Mouse (Mus musculus) small intestine, adult 2 months (tissue): Measurements from ENCODE around the gene Cfap58. TPM values are rescaled to one million over a fixed set of nuclear protein-coding genes. Genes with fewer than 3 reads are reported as not detected.

Source experiments
- H3K27ac ChIP-seq: fragments of 200-500 bp; 2 replicates; pipeline ENCODE4 v1.5.1; 2012; ENCODE audit warnings: low read depth, low read length, control low read depth, inconsistent platforms; ENCODE audit not compliant: insufficient read depth
- H3K27me3 ChIP-seq: fragments of 200-500 bp; 2 replicates; pipeline ENCODE4 v1.6.1; 2012; ENCODE audit warnings: mild to moderate bottlenecking, moderate library complexity, low read length, inconsistent platforms; ENCODE audit not compliant: control insufficient read depth, insufficient read depth
- H3K36me3 ChIP-seq: fragments of 200-500 bp; 2 replicates; pipeline ENCODE4 v1.6.1; 2012; ENCODE audit warnings: mild to moderate bottlenecking, low read length, control low read depth, inconsistent platforms; ENCODE audit not compliant: control insufficient read depth, insufficient read depth
- H3K4me1 ChIP-seq: fragments of 200-500 bp; 2 replicates; pipeline ENCODE4 v1.6.1; 2012; ENCODE audit warnings: low read length, inconsistent platforms, mixed read lengths; ENCODE audit not compliant: control insufficient read depth, insufficient read depth, insufficient read length
- H3K4me3 ChIP-seq: fragments of 200-500 bp; 2 replicates; pipeline ENCODE4 v1.5.1; 2012; ENCODE audit warnings: low read depth, mild to moderate bottlenecking, control low read depth, inconsistent platforms, low read length, moderate library complexity
- CTCF ChIP-seq: fragments of 200-500 bp; IDR thresholded peaks from 2 replicates; pipeline ENCODE4 v1.5.1; 2012; ENCODE audit warnings: low read depth, mild to moderate bottlenecking, control low read depth, inconsistent platforms, low read length, moderate library complexity, mixed read lengths; ENCODE audit not compliant: insufficient replicate concordance, insufficient read length; ENCODE audit errors: extremely low read depth
- POLR2A ChIP-seq: fragments of 200-500 bp; IDR thresholded peaks from 2 replicates; pipeline ENCODE4 v1.6.1; 2012; ENCODE audit warnings: low read depth, mild to moderate bottlenecking, control low read depth, inconsistent platforms, low read length, moderate library complexity
- WGBS: fragments of 180-500 bp; shearing (Covaris S2); methylation state at CpG from one replicate; pipeline ENCODE4 v1.1.7; 2018; 5-methylcytosine and 5-hydroxymethylcytosine counted together
- polyA plus RNA-seq: library from polyadenylated mRNA; depleted of rRNA; stranded (reverse); fragments of >200 nt; gene quantifications from 2 replicates; pipeline ENCODE4 v1.2.3, GENCODE M21; 2012

The Cfap58 gene
- polyA plus RNA-seq, 1 experiment: not detected

DNA sequence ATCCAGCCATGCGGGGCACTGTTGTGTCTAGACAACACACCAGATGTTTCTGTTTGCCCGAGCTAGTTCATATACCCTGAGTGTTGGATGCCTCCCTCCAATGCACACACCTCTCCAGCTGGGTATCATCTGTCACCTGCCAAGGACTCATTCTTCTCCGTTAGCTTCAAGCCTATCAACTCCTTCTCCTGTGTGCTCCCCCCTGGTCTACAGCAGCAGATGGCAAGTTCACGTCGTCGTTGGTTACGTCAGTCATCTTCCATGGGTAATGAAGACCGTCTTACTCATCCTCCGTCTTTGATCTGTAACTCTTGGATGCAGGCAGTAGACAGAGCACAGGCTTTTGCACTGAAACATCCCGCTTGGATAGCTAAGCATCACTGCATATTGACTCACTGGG, 42.8 kb downstream of the Cfap58 start:
- no peak overlapping the region for H3K27ac ChIP-seq
- H3K4me3 ChIP-seq: no peak overlapping the region
- TF ChIP-seq CTCF: no peak
- TF ChIP-seq POLR2A: no peak
- no peaks in the 10 kb centered on the region for H3K36me3 ChIP-seq
- no peaks in the 10 kb centered on the region for H3K27me3 ChIP-seq
- no peaks in the 10 kb centered on the region for H3K4me1 ChIP-seq
- WGBS: 78% methylated on average over 10 of the region's 10 CpGs

DNA sequence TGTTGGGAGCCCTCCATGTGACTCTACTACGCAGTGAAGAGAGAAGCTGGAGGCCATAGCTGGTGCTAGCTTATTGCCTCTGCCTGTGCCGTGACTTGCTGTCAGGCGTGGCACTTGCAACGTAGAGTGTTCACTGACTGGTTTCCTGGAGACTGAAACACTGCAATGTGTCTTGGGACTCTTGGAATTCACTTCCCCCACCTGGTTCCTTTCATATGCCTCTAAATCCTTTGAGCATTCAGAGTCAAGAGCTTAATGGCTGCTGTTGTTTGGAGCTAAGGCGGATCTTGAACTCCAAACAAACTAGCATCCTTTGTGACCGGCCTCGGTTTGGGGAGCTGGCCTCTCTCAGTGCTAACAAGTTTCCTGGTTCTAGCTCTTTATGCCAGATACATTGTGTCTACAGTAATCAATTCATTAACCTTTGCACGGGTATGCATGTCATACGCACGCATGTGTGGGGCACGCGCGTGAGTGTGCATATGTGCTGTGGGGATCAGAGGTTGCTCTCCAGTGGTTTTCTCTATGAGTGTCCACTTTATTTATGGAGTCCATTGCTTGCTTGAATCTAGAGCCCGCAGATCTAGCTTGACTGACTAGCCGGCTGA, 48.2 kb downstream of the Cfap58 start:
- Histone ChIP-seq H3K4me3 (no peak overlapping the region), H3K27ac (no peak overlapping the region), H3K36me3 (no peaks in the 10 kb centered on the region), H3K27me3 (no peaks in the 10 kb centered on the region), H3K4me1 (no peaks in the 10 kb centered on the region)
- 79% methylated on average over 15 of the region's 15 CpGs for WGBS
- no peak for TF ChIP-seq CTCF
- TF ChIP-seq POLR2A: no peak

DNA sequence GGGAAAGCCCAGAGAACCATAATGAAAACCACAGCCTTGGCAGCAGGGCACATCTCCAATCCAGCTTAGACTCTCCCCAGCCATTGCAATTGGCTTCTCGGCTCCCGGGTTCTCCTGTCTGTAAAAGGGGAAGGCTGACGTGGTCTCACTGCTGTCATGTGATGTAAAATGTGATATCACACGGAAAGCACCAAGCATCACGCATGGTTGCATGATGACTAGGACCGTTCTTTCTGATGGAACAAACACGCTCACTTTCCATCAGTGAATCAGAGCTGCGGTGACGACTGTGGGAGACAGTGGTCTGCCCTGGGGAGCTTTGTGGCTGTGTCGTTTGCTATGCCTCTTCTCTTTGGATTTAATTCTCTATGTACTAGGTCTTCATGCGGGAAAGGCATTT, 50.5 kb downstream of the Cfap58 start:
- no peaks in the 10 kb centered on the region for H3K4me1 ChIP-seq
- no peaks in the 10 kb centered on the region for H3K27me3 ChIP-seq
- WGBS: 86% methylated on average over 11 of the region's 11 CpGs
- no peaks in the 10 kb centered on the region for H3K36me3 ChIP-seq
- H3K27ac ChIP-seq: no peak overlapping the region
- no peak for TF ChIP-seq CTCF
- TF ChIP-seq POLR2A: no peak
- H3K4me3 ChIP-seq: no peak overlapping the region

GRCm38 (mm10) chr19:47988456-47988855, 51.0 kb downstream of the Cfap58 start:
- TF ChIP-seq CTCF: no peak
- no peak for TF ChIP-seq POLR2A
- Histone ChIP-seq H3K36me3 (no peaks in the 10 kb centered on the region), H3K4me1 (no peaks in the 10 kb centered on the region), H3K27me3 (no peaks in the 10 kb centered on the region), H3K27ac (no peak overlapping the region), H3K4me3 (no peak overlapping the region)
- WGBS: 31% methylated on average over 16 of the region's 16 CpGs

DNA sequence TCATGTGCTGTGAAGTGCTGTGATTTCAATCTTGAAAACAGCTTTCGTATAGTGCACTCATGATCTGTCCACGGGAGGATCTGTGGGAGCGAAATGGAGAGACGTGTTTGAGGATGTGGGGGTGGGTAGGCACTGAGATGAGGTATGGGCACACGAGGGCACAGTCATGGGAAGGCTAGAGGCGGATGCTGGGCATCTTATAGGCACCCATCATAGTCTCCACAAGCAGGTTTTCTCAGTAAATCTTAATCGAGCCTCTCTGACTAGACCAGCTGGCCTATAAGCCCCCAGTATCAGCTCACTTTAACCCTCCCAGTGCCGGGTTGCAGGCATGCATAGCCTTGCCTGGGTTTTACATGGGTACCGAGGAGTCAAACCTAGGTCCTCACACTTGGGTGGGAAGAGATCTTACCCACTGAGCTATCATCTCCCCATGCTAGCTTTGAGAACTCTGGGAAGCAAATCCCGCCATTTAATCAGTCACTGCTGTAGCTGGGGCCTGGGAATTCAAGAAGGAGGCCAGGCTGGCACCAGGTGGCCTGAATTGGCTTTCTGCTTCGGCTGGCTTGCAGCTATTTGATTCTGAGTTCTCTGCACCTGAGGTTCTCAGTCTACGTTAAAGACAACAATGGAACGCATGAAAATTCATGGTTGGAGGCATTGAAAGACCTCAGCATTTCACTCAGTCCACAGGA, 51.6 kb downstream of the Cfap58 start:
- TF ChIP-seq POLR2A (no peak), CTCF (no peak)
- no peak overlapping the region for H3K4me3 ChIP-seq
- 70% methylated on average over 13 of the region's 13 CpGs for WGBS
- no peaks in the 10 kb centered on the region for H3K4me1 ChIP-seq
- H3K27ac ChIP-seq: no peak overlapping the region
- no peaks in the 10 kb centered on the region for H3K36me3 ChIP-seq
- H3K27me3 ChIP-seq: no peaks in the 10 kb centered on the region

DNA sequence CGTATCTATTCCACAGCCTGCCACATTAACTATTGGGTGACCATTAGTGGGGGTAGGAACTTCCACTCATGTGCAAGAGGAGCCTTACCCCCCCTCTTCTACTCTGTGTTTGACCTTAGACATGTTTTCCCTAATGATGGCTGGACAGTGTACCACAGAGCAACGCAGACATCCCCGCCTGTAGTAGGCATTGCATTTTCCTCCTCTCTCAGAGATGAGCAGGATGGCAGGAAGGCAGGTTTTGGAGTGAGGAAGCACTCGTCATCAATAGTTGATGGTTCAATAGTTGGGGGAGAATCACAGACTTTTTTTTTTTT, 52.1 kb downstream of the Cfap58 start:
- no peak for TF ChIP-seq POLR2A
- no peak for TF ChIP-seq CTCF
- no peaks in the 10 kb centered on the region for H3K27me3 ChIP-seq
- WGBS: 87% methylated on average over 4 of the region's 4 CpGs

GRCm38 (mm10) chr19:48001240-48001639, 63.8 kb downstream of the Cfap58 start:
- no peak overlapping the region for H3K4me3 ChIP-seq
- 90% methylated on average over 13 of the region's 13 CpGs for whole genome bisulfite sequencing
- TF ChIP-seq POLR2A: no peak
- no peak for TF ChIP-seq CTCF

More for the DNA sequence above, 52.1 kb downstream of the Cfap58 start:
- Histone ChIP-seq H3K4me3 (no peak overlapping the region), H3K4me1 (no peaks in the 10 kb centered on the region), H3K27ac (no peak overlapping the region), H3K36me3 (no peaks in the 10 kb centered on the region)

More at GRCm38 (mm10) chr19:48001240-48001639, 63.8 kb downstream of the Cfap58 start:
- Histone ChIP-seq H3K27ac (no peak overlapping the region), H3K4me1 (no peaks in the 10 kb centered on the region), H3K36me3 (no peaks in the 10 kb centered on the region), H3K27me3 (no peaks in the 10 kb centered on the region)
